Comparison of ENCODE assay signal across 12 mouse cellular contexts in genomic region chr17:10478377-10478776, GRCm38 (mm10).
DNase-seq lines count a peak whose midpoint lies in the region; ATAC-seq and TF ChIP-seq lines count a peak whose summit lies in the region.
"Had no signal": no experiment of that assay in that cellular context is flagged by ENCODE, and none has a peak within 500 bp of the region (broad histone marks: within the 10 kb centered on the region; RNA-seq: fewer than 3 reads in every experiment).

No protein-coding gene starts in this region.

- 47% methylated on average over 3 of the region's 3 CpGs for WGBS in kidney, adult 2 months
- WGBS in midbrain, embryonic 13.5 days: 79% methylated on average over 3 of the region's 3 CpGs
- 75% methylated on average over 3 of the region's 3 CpGs for WGBS in midbrain, postnatal 0 days
- WGBS in heart, embryonic 16.5 days: 48% methylated on average over 3 of the region's 3 CpGs
- 73% methylated on average over 3 of the region's 3 CpGs for WGBS in neural tube, embryonic 15.5 days

- H3K4me3 ChIP-seq in kidney, adult 2 months (ENCODE audit: insufficient read depth, low read depth, low read length): no peak overlapping the region
- H3K4me3 ChIP-seq in midbrain, embryonic 13.5 days (replicated peaks): no peak overlapping the region
- H3K4me3 ChIP-seq in midbrain, postnatal 0 days (ENCODE audit: low read depth, low read length): no peak overlapping the region
- no peak overlapping the region for H3K4me3 ChIP-seq in heart, embryonic 16.5 days (ENCODE audit: low read length)
- no peak overlapping the region for H3K4me3 ChIP-seq in testis, adult 2 months (ENCODE audit: control insufficient read depth, low read depth, low read length)
- H3K4me3 ChIP-seq in neural tube, embryonic 15.5 days (replicated peaks): no peak overlapping the region
- H3K4me3 ChIP-seq: liver, embryonic 12.5 days had no signal

- H3K27me3 ChIP-seq in kidney, adult 2 months (replicated peaks; ENCODE audit: control insufficient read depth, insufficient read depth, low read length): no peaks in the 10 kb centered on the region
- no peaks in the 10 kb centered on the region for H3K27me3 ChIP-seq in midbrain, embryonic 13.5 days
- no peaks in the 10 kb centered on the region for H3K27me3 ChIP-seq in midbrain, postnatal 0 days (ENCODE audit: insufficient read depth, low read length)
- H3K27me3 ChIP-seq in heart, embryonic 16.5 days (ENCODE audit: control insufficient read depth, insufficient read depth, low read length): no peaks in the 10 kb centered on the region
- H3K27me3 ChIP-seq in testis, adult 2 months (ENCODE audit: control insufficient read depth, insufficient read depth, low read length): no peaks in the 10 kb centered on the region
- no peaks in the 10 kb centered on the region for H3K27me3 ChIP-seq in neural tube, embryonic 15.5 days (replicated peaks)
- H3K27me3 ChIP-seq: liver, embryonic 12.5 days had no signal

- H3K4me1 ChIP-seq in kidney, adult 2 months (ENCODE audit: control insufficient read depth, insufficient read depth, low read length): 0 out of 2 replicates have a peak, but pooled peaks cover 4% of the 10 kb centered on the region
- peaks cover 17% of the 10 kb centered on the region for H3K4me1 ChIP-seq in midbrain, embryonic 13.5 days (replicated peaks)
- H3K4me1 ChIP-seq in midbrain, postnatal 0 days (ENCODE audit: insufficient read depth, low read length): no peaks in the 10 kb centered on the region
- H3K4me1 ChIP-seq in heart, embryonic 16.5 days (ENCODE audit: control insufficient read depth, insufficient read depth, low read length): peaks cover 24% of the 10 kb centered on the region
- H3K4me1 ChIP-seq in testis, adult 2 months (ENCODE audit: control insufficient read depth, insufficient read depth, low read length): no peaks in the 10 kb centered on the region; the same call in 1 of the 2 replicates
- peaks cover 15% of the 10 kb centered on the region for H3K4me1 ChIP-seq in neural tube, embryonic 15.5 days
- H3K4me1 ChIP-seq: liver, embryonic 12.5 days had no signal

- DNase-seq in kidney, adult 2 months: peak; percentile 7
- DNase-seq in kidney, postnatal 14 days: no peak
- no peak for DNase-seq in midbrain, postnatal 0 days (ENCODE audit: low spot score)
- DNase-seq in liver: no peak
- DNase-seq: cerebellum, adult 11 months; layer of hippocampus, adult 9-11 months; thymus, postnatal 4 days had no signal

- H3K9ac ChIP-seq in midbrain, embryonic 13.5 days (replicated peaks): no peak overlapping the region
- no peak overlapping the region for H3K9ac ChIP-seq in midbrain, postnatal 0 days (replicated peaks; ENCODE audit: low read length, poor library complexity, severe bottlenecking)
- H3K9ac ChIP-seq in heart, embryonic 16.5 days (ENCODE audit: low read length): no peak overlapping the region
- no peak overlapping the region for H3K9ac ChIP-seq in neural tube, embryonic 15.5 days (replicated peaks)
- H3K9ac ChIP-seq: liver, embryonic 12.5 days had no signal

- no peak for ATAC-seq in midbrain, embryonic 13.5 days
- ATAC-seq in midbrain, postnatal 0 days (ENCODE audit: low FRiP score): no peak
- no peak for ATAC-seq in heart, embryonic 16.5 days (replicated peaks; ENCODE audit: extremely low read depth, insufficient read depth, low FRiP score)
- no peak for ATAC-seq in neural tube, embryonic 15.5 days (ENCODE audit: low FRiP score)

- no peaks in the 10 kb centered on the region for H3K36me3 ChIP-seq in kidney, adult 2 months (ENCODE audit: control insufficient read depth, insufficient read depth, low read length)
- no peaks in the 10 kb centered on the region for H3K36me3 ChIP-seq in midbrain, embryonic 13.5 days
- H3K36me3 ChIP-seq in midbrain, postnatal 0 days (ENCODE audit: insufficient read depth, low read length): no peaks in the 10 kb centered on the region
- H3K36me3 ChIP-seq in heart, embryonic 16.5 days (ENCODE audit: control insufficient read depth, insufficient read depth): no peaks in the 10 kb centered on the region
- no peaks in the 10 kb centered on the region for H3K36me3 ChIP-seq in testis, adult 2 months (ENCODE audit: control insufficient read depth, insufficient read depth, low read length)
- H3K36me3 ChIP-seq in neural tube, embryonic 15.5 days: no peaks in the 10 kb centered on the region
- H3K36me3 ChIP-seq: liver, embryonic 12.5 days had no signal

- no peak for TF ChIP-seq CTCF in kidney, adult 2 months (conservative IDR thresholded peaks at IDR 0.05; ENCODE audit: insufficient read depth, insufficient read length, low read depth, low read length)
- TF ChIP-seq CTCF in midbrain, postnatal 0 days (IDR thresholded peaks at IDR 0.05): no peak
- TF ChIP-seq CTCF in testis, adult 2 months (IDR thresholded peaks at IDR 0.05; ENCODE audit: control insufficient read depth, insufficient read depth, insufficient replicate concordance, low read depth, low read length): no peak

- H3K9me3 ChIP-seq in midbrain, embryonic 13.5 days: no peaks in the 10 kb centered on the region
- H3K9me3 ChIP-seq in midbrain, postnatal 0 days (ENCODE audit: low read length): no peaks in the 10 kb centered on the region
- no peaks in the 10 kb centered on the region for H3K9me3 ChIP-seq in heart, embryonic 16.5 days (replicated peaks; ENCODE audit: control insufficient read depth, low read length)
- no peaks in the 10 kb centered on the region for H3K9me3 ChIP-seq in neural tube, embryonic 15.5 days (replicated peaks)
- H3K9me3 ChIP-seq: liver, embryonic 12.5 days had no signal

- TF ChIP-seq POLR2A in kidney, adult 2 months (IDR thresholded peaks at IDR 0.05; ENCODE audit: low read depth, low read length): no peak
- TF ChIP-seq POLR2A in testis, adult 2 months (IDR thresholded peaks at IDR 0.05; ENCODE audit: control insufficient read depth, low read depth, low read length): no peak

- H3K27ac ChIP-seq in kidney, adult 2 months (ENCODE audit: insufficient read depth, low read depth, low read length): no peak overlapping the region
- 0 out of 2 replicates have a peak overlapping the region, but pooled peaks have one; percentile 8 for H3K27ac ChIP-seq in midbrain, embryonic 13.5 days
- no peak overlapping the region for H3K27ac ChIP-seq in midbrain, postnatal 0 days (ENCODE audit: low read depth, low read length)
- peak overlapping the region; percentile 93 for H3K27ac ChIP-seq in heart, embryonic 16.5 days (ENCODE audit: low read length)
- peak overlapping the region; percentile 72 for H3K27ac ChIP-seq in testis, adult 2 months (ENCODE audit: control insufficient read depth, insufficient read depth, low read depth, low read length)
- H3K27ac ChIP-seq in neural tube, embryonic 15.5 days (replicated peaks): no peak overlapping the region
- H3K27ac ChIP-seq: liver, embryonic 12.5 days had no signal

- no peak overlapping the region for H3K4me2 ChIP-seq in midbrain, embryonic 13.5 days (replicated peaks)
- no peak overlapping the region for H3K4me2 ChIP-seq in midbrain, postnatal 0 days (ENCODE audit: low read depth, low read length, poor library complexity, severe bottlenecking)
- no peak overlapping the region for H3K4me2 ChIP-seq in heart, embryonic 16.5 days (ENCODE audit: low read depth, low read length)
- H3K4me2 ChIP-seq in neural tube, embryonic 15.5 days: no peak overlapping the region
- H3K4me2 ChIP-seq: liver, embryonic 12.5 days had no signal

Comparison
In these comparisons a context has a peak if more than half of its experiments do, and no peak if none do; other contexts are left out.
1. H3K27ac ChIP-seq: peak in midbrain, embryonic 13.5 days (single experiment), heart, embryonic 16.5 days (single experiment) and testis, adult 2 months (single experiment); none in kidney, adult 2 months (single experiment), midbrain, postnatal 0 days (single experiment) and neural tube, embryonic 15.5 days (single experiment).